Mouse (Mus musculus) small intestine, adult 2 months (tissue): ENCODE results near the gene Mastl. TPM values are rescaled to one million over a fixed set of nuclear protein-coding genes. Genes with fewer than 3 reads are reported as not detected.

Experiments used
- H3K27ac ChIP-seq: fragments of 200-500 bp; 2 replicates; pipeline ENCODE4 v1.5.1; 2012; ENCODE audit warnings: low read depth, low read length, control low read depth, inconsistent platforms; ENCODE audit not compliant: insufficient read depth
- H3K27me3 ChIP-seq: fragments of 200-500 bp; 2 replicates; pipeline ENCODE4 v1.6.1; 2012; ENCODE audit warnings: mild to moderate bottlenecking, moderate library complexity, low read length, inconsistent platforms; ENCODE audit not compliant: control insufficient read depth, insufficient read depth
- H3K36me3 ChIP-seq: fragments of 200-500 bp; 2 replicates; pipeline ENCODE4 v1.6.1; 2012; ENCODE audit warnings: mild to moderate bottlenecking, low read length, control low read depth, inconsistent platforms; ENCODE audit not compliant: control insufficient read depth, insufficient read depth
- H3K4me1 ChIP-seq: fragments of 200-500 bp; 2 replicates; pipeline ENCODE4 v1.6.1; 2012; ENCODE audit warnings: low read length, inconsistent platforms, mixed read lengths; ENCODE audit not compliant: control insufficient read depth, insufficient read depth, insufficient read length
- H3K4me3 ChIP-seq: fragments of 200-500 bp; 2 replicates; pipeline ENCODE4 v1.5.1; 2012; ENCODE audit warnings: low read depth, mild to moderate bottlenecking, control low read depth, inconsistent platforms, low read length, moderate library complexity
- CTCF ChIP-seq: fragments of 200-500 bp; IDR thresholded peaks from 2 replicates; pipeline ENCODE4 v1.5.1; 2012; ENCODE audit warnings: low read depth, mild to moderate bottlenecking, control low read depth, inconsistent platforms, low read length, moderate library complexity, mixed read lengths; ENCODE audit not compliant: insufficient replicate concordance, insufficient read length; ENCODE audit errors: extremely low read depth
- POLR2A ChIP-seq: fragments of 200-500 bp; IDR thresholded peaks from 2 replicates; pipeline ENCODE4 v1.6.1; 2012; ENCODE audit warnings: low read depth, mild to moderate bottlenecking, control low read depth, inconsistent platforms, low read length, moderate library complexity
- WGBS: fragments of 180-500 bp; shearing (Covaris S2); methylation state at CpG from one replicate; pipeline ENCODE4 v1.1.7; 2018; 5-methylcytosine and 5-hydroxymethylcytosine counted together
- polyA plus RNA-seq: library from polyadenylated mRNA; depleted of rRNA; stranded (reverse); fragments of >200 nt; gene quantifications from 2 replicates; pipeline ENCODE4 v1.2.3, GENCODE M21; 2012; rRNA removed

The Mastl gene
- polyA plus RNA-seq, result 0.09 and 0.37 TPM in 2 replicates

- Histone ChIP-seq H3K27ac (peak within 1 kb of the TSS; percentile 100), H3K4me1 (peaks cover 2% of the 10 kb centered on the region; the same call in 1 of the 2 replicates), H3K27me3 (no peaks in the 10 kb centered on the region), H3K4me3 (peak within 1 kb of the TSS; percentile 78), H3K36me3 (peaks cover under 1% of the 10 kb centered on the region; the same call in 1 of the 2 replicates)
- peak; percentile 53; the same call in 1 of the 2 replicates for TF ChIP-seq CTCF
- TF ChIP-seq POLR2A, result no peak; the same call in none of the 2 replicates
- under 1% methylated on average over 61 of the region's 61 CpGs for whole genome bisulfite sequencing
Measured at GRCm38 (mm10) chr2:23155777-23156607, at the start of gene Mastl, which contains the start of gene Yme1l1. Mastl (minus strand) TSS chr2:23156024. Yme1l1 (plus strand) TSS chr2:23156369.

GRCm38 (mm10) chr2:23202900-23203670 is 47.3 kb upstream of the Mastl start:
- Histone ChIP-seq H3K27ac (no peak overlapping the region), H3K27me3 (no peaks in the 10 kb centered on the region), H3K4me3 (no peak overlapping the region), H3K4me1 (no peaks in the 10 kb centered on the region), H3K36me3 (peaks cover 10% of the 10 kb centered on the region)
- 61% methylated on average over 15 of the region's 15 CpGs for WGBS
- TF ChIP-seq POLR2A, result no peak
- no peak for TF ChIP-seq CTCF

GRCm38 (mm10) chr2:23201034-23201433 is 45.2 kb upstream of the Mastl start:
- WGBS, result 47% methylated on average over 1 of the region's 1 CpGs
- Histone ChIP-seq H3K36me3 (peaks cover 18% of the 10 kb centered on the region), H3K27ac (no peak overlapping the region), H3K27me3 (no peaks in the 10 kb centered on the region), H3K4me3 (no peak overlapping the region), H3K4me1 (no peaks in the 10 kb centered on the region)
- TF ChIP-seq POLR2A (no peak), CTCF (no peak)

GRCm38 (mm10) chr2:23194366-23194765 is 38.5 kb upstream of the Mastl start:
- no peaks in the 10 kb centered on the region for H3K27me3 ChIP-seq
- TF ChIP-seq POLR2A (no peak), CTCF (no peak)
- H3K27ac ChIP-seq, result no peak overlapping the region
- H3K4me1 ChIP-seq, result no peaks in the 10 kb centered on the region
- H3K36me3 ChIP-seq, result peaks cover 52% of the 10 kb centered on the region
- no peak overlapping the region for H3K4me3 ChIP-seq
- WGBS, result 92% methylated on average over 1 of the region's 1 CpGs

- H3K36me3 ChIP-seq, result peaks cover 46% of the 10 kb centered on the region
Measured at GRCm38 (mm10) chr2:23172305-23172704, 16.5 kb upstream of the Mastl start.

GRCm38 (mm10) chr2:23156608-23157081 is 821 bp upstream of the Mastl start:
- Histone ChIP-seq H3K4me3 (peak overlapping the region; percentile 78), H3K36me3 (peaks cover 2% of the 10 kb centered on the region; the same call in 1 of the 2 replicates), H3K4me1 (peaks cover 2% of the 10 kb centered on the region; the same call in 1 of the 2 replicates), H3K27me3 (no peaks in the 10 kb centered on the region), H3K27ac (peak overlapping the region; percentile 79)
- TF ChIP-seq POLR2A (no peak), CTCF (no peak)
- 0% methylated on average over 17 of the region's 17 CpGs for WGBS

More at GRCm38 (mm10) chr2:23172305-23172704, 16.5 kb upstream of the Mastl start:
- H3K4me3 ChIP-seq, result no peak overlapping the region
- H3K27ac ChIP-seq, result no peak overlapping the region
- no peak for TF ChIP-seq CTCF
- TF ChIP-seq POLR2A, result no peak
- WGBS, result 56% methylated on average over 3 of the region's 3 CpGs
- H3K4me1 ChIP-seq, result no peaks in the 10 kb centered on the region
- no peaks in the 10 kb centered on the region; the same call in 1 of the 2 replicates for H3K27me3 ChIP-seq
